Mouse (Mus musculus) kidney, adult 8-10 months (tissue): ENCODE results near the gene Umodl1.

Experiments used
- DNase-seq, 2 experiments: peaks; one replicate each; pipeline ENCODE4 v3.0.0; 2022

The Umodl1 gene

GRCm38 (mm10) chr17:31039626-31040025, 85.2 kb downstream of the Umodl1 start:
- DNase-seq: no peak

- DNase-seq: no peak
Observed at GRCm38 (mm10) chr17:31040421-31040820, 86.0 kb downstream of the Umodl1 start.

- no peak for DNase-seq
Observed at GRCm38 (mm10) chr17:31042751-31043150, 88.3 kb downstream of the Umodl1 start.

- no peak for DNase-seq
Observed at GRCm38 (mm10) chr17:31057151-31057890, 102.9 kb downstream of the Umodl1 start, which contains the start of gene Abcg1. Gene Abcg1, plus strand, starts transcription at chr17:31057675.

- no peak for DNase-seq
Observed at GRCm38 (mm10) chr17:31057891-31058744, 103.7 kb downstream of the Umodl1 start.

GRCm38 (mm10) chr17:31058745-31059085, 104.3 kb downstream of the Umodl1 start:
- DNase-seq: peak; percentile 63 to 65

GRCm38 (mm10) chr17:31060196-31060587, 105.8 kb downstream of the Umodl1 start:
- DNase-seq: no peak
